Mouse (Mus musculus) kidney, postnatal 25 days (tissue): Measurements from ENCODE around the gene Lgmn.

Experiments
- DNase-seq, 2 experiments: peaks; one replicate each; pipeline ENCODE4 v3.0.0; 2021; ENCODE audit warnings: mixed read lengths in 2 of 2

Gene Lgmn

GRCm38 (mm10) chr12:102387219-102387917 is 52.2 kb downstream of the Lgmn start:
- DNase-seq = peak; percentile 80 to 86

- DNase-seq = peak in 1 of 2 experiments; percentile 51
These were observed 54.8 kb downstream of the Lgmn start for GRCm38 (mm10) chr12:102384819-102385218.

GRCm38 (mm10) chr12:102383288-102383687 is 56.3 kb downstream of the Lgmn start:
- no peak for DNase-seq

GRCm38 (mm10) chr12:102382180-102382579 is 57.4 kb downstream of the Lgmn start:
- DNase-seq = no peak

- no peak for DNase-seq
These were observed 67.3 kb downstream of the Lgmn start for GRCm38 (mm10) chr12:102372322-102372721.

- no peak for DNase-seq
These were observed 68.6 kb downstream of the Lgmn start for GRCm38 (mm10) chr12:102370931-102371500.

- DNase-seq = no peak
These were observed 70.0 kb downstream of the Lgmn start for GRCm38 (mm10) chr12:102369488-102370235.

- DNase-seq = no peak
These were observed 71.1 kb downstream of the Lgmn start for GRCm38 (mm10) chr12:102368556-102368955.

GRCm38 (mm10) chr12:102368066-102368465 is 71.5 kb downstream of the Lgmn start:
- no peak for DNase-seq

GRCm38 (mm10) chr12:102367075-102367474 is 72.5 kb downstream of the Lgmn start:
- DNase-seq = no peak

- DNase-seq = no peak
These were observed 73.3 kb downstream of the Lgmn start for GRCm38 (mm10) chr12:102366126-102366816.

GRCm38 (mm10) chr12:102365016-102365415 is 74.6 kb downstream of the Lgmn start:
- DNase-seq = no peak

- no peak for DNase-seq
These were observed 78.1 kb downstream of the Lgmn start for GRCm38 (mm10) chr12:102361189-102362161.

GRCm38 (mm10) chr12:102359390-102359789 is 80.2 kb downstream of the Lgmn start:
- DNase-seq = no peak

GRCm38 (mm10) chr12:102356781-102357180 is 82.8 kb downstream of the Lgmn start:
- DNase-seq = no peak

- DNase-seq = no peak
These were observed 83.8 kb downstream of the Lgmn start for GRCm38 (mm10) chr12:102355784-102356183.

GRCm38 (mm10) chr12:102354126-102354984 is 85.3 kb downstream of the Lgmn start:
- no peak for DNase-seq

GRCm38 (mm10) chr12:102350997-102351396 is 88.6 kb downstream of the Lgmn start:
- DNase-seq = no peak

GRCm38 (mm10) chr12:102348447-102348846 is 91.2 kb downstream of the Lgmn start:
- DNase-seq = no peak

GRCm38 (mm10) chr12:102346507-102346906 is 93.1 kb downstream of the Lgmn start:
- DNase-seq = peak; percentile 66 to 87
